Mouse (Mus musculus) midbrain, embryonic 10.5 days (tissue): ENCODE data around the gene Smim15. TPM values are rescaled to one million over a fixed set of nuclear protein-coding genes. Genes with fewer than 3 reads are reported as not detected.

Source experiments
- polyA plus RNA-seq: library from polyadenylated mRNA; unstranded; fragments of >200 nt; fragmentation: Nextera tagmentation; extraction: Ambion mirVana; gene quantifications from 2 replicates; pipeline ENCODE4 v1.2.1, GENCODE M21; 2016

The Smim15 gene
- polyA plus RNA-seq, 1 experiment from 2014 or later, result 62.9 TPM

Other genes with a start within 250 kb of the Smim15 start
- gene Ndufaf2, start 114.2 kb downstream of the Smim15 start, polyA plus RNA-seq, result 83.3 and 88.9 TPM in 2 replicates
- gene Ercc8, start 114.3 kb downstream of the Smim15 start, polyA plus RNA-seq, result 23.0 and 24.2 TPM in 2 replicates
- 0.52 and 1.0 TPM in 2 replicates for gene Elovl7, start 170.0 kb downstream of the Smim15 start, polyA plus RNA-seq